Mouse (Mus musculus) T-helper 2 cell (primary cell): Measurements from ENCODE around the gene Cabp7.

Source experiments
- in situ Hi-C: fragments of 300-600 bp; cut with MboI, MseI; formaldehyde crosslinking; loops from one replicate; pipeline ENCODE4 v1.15.1; 2025; ENCODE audit warnings: high pct_unique_total_duplicates

Gene Cabp7

DNA sequence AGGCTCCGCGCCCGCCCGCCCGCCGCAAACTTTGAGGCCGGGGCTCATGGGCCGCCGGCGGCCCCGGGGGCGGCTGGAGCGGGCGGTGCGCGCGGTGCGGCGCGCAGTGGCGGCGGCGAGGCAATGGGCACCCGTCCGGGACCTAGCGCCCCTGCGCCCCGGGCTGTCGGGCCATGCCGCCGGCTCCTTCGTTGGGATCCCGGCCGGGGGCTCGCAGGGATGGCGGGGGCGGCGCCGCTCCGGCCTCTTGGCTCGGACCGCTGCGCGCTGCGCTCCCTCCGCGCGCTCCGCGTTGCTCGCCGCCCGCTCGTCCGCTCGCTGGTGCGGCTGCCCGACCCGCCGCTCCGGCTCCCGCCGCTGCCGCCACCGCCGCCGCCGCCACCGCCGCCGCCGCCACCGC is at the start of gene Cabp7:
Gene Cabp7 (minus strand): TSS at position 46 of the 400 bp plus-strand sequence.
- in situ Hi-C loops: no loop called here

DNA sequence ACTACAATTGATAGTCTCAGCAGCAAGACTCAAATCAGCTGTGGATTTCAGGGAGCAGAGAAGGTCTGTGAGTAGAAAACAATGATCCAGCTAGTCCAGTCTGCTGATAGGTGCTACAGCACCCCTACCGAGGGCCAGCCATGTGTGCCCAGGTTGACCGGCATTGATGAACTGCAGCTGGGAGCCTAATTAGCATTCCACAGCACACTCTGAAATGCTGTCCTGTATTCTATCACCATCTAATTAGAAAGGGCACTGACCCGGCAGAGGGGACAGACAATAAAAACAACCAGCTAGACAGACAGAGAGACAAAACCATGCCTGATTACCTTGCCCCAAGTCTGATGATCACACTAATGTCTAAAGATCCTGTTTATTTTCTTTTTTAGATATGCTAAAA is 46.4 kb upstream of the Cabp7 start:
- in situ Hi-C loops: no loop called here

DNA sequence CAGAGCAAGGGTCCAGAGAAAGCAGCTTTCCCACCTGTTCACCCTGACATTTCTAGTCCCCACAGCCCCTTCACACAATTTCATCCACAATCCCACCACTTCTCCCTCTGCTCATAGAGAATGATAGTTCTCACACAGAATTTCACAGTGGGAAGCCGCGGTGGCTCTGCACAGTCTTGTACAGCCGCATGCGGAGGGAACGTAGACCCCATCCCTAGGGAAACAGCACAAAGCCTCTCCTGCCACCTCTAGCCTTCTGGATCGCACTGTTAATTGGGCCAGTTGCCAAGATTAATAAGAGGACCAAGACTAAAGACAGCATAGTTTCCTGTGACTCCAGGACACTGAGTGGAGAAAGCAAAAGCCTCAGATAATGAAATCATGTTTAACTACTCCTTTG is 45.0 kb upstream of the Cabp7 start:
- in situ Hi-C loops: no loop called here

DNA sequence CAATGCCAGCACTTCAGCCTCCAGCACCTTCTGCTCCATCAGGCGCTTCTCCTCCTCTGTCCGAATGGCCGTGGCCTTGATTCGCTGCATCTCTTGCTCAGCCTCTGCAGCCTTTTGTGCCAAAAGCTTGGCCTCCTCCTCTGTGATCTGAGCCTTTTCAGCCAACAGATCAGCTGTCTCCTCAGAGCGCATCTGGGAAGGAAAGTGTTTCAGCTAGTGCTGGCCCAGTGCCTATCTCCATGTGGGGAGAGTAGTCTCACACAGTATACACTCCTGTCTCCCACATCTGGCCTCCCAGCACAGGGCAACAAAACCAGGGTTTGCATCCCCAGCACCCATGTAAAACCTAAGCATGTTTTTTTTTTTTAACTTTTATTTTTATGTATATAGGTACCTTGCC is 43.1 kb upstream of the Cabp7 start:
- in situ Hi-C loops: loop anchor here (5.0 kb wide), 1 partner anchor 48 kb away; no protein-coding TSS in a partner anchor

DNA sequence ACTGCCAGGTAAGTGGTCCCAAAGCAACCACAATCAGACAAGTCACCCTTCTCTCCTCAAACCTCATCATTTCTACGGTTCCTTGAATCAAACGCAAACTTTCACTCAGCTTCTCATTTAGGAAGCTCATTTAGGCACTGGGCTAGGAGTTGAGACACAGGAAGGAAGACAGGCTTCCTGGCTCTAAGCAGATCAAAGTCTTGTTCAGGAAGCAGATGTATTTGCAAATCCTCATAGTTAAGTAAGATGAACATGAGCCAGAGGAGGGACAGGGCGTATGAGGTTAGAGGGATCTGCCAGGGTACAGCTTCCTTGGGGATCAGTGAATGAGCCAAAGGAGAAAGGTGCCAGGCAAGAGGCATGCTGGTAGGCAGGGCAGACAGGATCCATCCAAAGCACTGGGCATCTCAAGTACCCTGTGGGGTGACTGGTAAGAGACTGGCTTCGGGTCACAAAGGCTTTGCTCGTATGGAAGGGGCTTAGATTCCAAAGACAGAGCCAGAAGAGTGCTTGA is 38.1 kb upstream of the Cabp7 start:
- in situ Hi-C loops: loop anchor here (5.0 kb wide), 1 partner anchor 53 kb away; no protein-coding TSS in a partner anchor

DNA sequence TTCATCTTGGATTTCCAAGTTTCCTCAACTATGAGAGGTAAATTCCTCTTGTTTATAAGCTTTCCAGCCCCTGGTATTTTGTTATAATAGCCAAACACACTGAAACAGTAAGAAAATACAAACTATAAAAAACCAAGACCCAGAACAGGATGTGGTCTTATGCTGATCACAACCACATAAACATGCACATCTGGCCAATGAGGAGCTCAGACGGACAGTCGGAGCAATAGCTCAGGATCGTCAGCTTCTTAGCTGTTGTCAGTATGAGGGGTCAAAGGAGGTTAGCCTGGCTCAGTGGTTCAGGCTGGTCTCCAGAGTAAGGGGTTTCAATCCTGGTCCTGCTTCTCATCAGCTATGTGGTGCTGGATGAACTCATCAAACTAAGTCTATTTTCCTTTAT is 36.5 kb upstream of the Cabp7 start:
- in situ Hi-C loops: no loop called here

DNA sequence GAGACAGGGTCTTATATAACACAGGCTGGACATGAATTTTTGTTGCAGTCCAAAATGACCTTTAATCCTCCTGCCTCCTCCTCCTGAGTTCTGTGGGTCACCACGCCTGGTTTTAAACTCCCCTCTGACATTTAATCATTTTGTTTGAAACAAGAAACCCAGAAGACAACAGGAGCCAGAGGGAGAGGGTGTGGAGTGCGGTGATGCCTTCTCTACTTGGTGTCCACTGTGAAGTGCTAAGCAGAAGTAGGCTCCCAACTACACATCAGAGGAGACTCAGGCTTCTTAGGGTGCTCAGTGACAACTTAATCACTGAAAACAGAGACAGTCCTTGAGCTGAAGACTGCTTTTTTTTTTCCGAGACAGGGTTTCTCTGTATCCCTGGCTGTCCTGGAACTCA is 34.3 kb upstream of the Cabp7 start:
- in situ Hi-C loops: no loop called here

DNA sequence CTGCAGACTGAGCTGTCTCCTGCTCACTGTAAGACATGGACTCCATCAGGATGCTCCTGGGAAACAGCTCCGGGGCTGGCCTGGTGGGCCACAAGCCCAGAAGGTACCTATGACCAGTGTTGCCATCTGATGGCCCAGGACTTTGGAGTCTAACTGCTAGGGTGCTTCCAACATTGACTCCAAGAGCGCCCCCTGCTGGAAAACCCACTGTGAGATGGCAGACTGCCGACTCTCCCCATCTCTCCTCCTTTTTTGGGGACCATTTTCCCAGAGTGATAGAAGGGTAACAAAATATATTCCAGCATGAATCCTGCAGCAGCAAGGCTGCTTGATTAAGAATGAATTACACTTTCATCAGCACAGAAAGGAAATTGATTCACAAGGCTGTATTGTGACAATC is 26.3 kb upstream of the Cabp7 start:
- in situ Hi-C loops: no loop called here

DNA sequence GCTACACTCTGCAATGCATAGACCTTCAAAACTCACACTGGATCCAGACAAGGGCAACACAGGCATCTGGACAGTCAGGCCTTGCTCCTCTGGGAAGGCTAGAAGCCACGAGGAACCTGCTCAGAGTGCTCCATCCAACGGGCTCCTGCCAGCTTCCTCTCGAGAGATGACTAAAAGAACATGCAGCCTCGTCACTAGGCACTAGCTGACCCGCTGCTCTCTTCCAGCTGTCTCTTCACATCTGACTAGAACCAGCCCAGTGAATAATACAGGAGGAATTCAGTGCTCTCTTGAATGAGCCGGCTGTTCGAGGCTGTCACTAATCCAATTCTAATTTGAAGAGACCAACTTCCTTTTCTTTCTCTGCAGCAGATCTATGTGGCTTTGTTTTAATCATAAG is 25.2 kb upstream of the Cabp7 start:
- in situ Hi-C loops: no loop called here

DNA sequence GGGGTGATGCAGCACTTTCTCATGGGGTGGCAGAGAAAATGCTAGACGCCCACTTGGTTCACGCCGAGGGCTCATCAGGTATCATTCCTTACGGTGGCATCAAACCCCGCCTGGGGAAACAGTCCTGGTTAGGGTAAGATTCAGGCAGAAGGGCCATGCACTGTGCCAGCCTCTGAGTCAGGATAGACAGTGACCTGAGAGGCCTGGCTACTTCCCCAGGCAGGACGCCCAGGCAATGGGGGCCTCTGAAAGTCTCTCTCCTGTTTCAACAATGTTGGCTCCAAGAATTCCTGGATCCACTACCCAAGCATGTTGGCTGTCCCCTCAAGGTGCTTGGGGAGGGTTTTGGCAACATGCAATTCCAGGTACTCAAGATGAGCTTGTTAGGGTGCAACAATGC is 23.3 kb upstream of the Cabp7 start:
- in situ Hi-C loops: no loop called here

DNA sequence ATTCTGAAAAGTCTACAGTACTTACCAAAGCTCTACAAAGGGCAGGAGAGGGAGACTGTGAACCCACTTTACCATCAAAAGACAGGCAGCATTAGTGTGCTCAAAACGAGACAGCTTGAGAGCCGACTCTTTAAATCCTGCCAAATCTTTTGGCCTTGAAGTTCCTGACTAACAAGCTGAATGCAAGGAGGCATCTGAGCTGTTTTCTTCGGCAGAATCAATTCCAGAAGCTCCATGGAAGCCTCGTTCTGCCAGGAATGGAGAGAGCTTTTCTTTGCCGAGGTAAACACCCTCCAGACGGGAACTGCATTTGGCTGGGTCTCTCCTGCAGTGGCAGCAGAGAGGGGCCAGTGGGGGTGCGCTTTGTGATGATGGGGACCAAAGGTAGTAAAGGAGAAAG is 22.7 kb upstream of the Cabp7 start:
- in situ Hi-C loops: no loop called here

DNA sequence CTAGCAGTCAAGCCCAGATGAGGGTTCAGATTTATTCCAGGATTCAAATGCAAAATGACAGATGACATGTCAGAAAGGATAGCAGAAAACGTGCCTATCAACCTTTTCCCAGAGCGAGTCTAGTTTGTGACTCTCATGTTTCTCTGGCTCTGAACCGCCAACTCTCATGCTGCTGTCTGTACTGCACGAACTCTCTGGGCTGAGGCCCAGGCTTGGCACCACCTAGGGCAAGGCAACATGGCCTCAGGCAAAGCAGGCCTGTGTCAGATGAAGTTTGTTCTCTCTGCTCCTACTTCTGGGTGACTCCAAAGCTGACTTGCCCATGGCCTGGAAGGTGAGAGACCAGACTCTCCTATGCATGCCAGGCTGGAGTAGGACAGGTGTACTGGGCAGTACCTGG is 21.8 kb upstream of the Cabp7 start:
- in situ Hi-C loops: no loop called here

DNA sequence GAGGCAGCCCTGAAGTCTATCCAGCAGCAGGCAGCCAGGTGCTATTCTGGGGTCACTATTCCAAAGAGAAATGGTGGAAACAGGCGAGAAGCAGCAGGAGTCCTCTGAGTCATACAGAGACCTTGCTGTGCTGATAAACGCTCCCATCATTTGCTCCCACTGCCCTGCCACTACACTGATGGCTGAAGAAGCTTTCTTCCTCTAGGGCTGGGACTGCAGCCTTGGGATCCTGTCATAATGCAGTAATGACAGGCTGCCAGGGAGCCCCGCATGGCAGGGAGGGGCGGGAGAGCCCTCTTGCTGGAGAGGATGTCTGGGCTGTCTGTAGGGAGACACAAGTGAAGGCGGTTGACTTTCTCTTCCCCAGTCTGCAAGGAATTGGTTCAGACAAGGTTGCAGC is 17.9 kb upstream of the Cabp7 start:
- in situ Hi-C loops: no loop called here

DNA sequence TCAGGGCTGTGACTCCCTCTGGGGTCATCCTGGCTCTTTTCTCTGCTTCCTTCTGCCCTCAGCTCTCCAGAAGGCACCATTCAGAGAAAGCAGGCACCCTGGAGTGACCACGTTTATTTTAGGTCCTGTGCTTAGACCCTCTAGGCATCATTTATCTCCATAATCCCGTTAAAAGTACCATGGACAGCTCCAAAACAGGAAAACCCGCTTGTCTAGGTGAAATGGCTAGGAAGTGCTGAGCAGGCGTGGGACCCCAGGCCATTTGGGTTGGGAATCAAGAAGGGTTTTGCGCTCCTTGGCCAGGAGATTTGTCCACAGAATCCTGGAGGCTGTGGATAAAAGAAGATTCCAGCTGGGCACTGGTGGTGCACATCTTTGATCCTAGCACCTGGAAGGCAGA is 17.1 kb upstream of the Cabp7 start:
- in situ Hi-C loops: no loop called here

DNA sequence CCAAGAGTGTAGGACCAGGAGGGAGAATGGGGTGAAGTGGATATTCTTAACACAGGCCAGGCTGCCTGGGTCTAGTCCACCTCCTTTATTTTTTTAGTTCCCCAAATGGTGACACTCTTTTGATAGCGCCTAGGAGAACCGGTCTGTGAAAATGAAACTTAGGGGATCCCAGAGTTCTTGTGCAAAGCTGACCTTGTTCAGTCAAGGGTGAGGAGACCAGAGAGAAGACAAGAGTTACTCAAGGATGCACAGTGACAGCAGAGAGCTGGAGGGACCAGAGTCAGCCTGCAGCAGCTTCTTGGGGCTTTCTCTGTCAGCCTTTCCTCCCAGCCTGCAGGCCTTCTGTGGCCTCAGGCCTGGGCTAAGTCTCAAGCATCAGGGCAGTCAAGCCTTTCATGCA is 15.9 kb upstream of the Cabp7 start:
- in situ Hi-C loops: no loop called here

DNA sequence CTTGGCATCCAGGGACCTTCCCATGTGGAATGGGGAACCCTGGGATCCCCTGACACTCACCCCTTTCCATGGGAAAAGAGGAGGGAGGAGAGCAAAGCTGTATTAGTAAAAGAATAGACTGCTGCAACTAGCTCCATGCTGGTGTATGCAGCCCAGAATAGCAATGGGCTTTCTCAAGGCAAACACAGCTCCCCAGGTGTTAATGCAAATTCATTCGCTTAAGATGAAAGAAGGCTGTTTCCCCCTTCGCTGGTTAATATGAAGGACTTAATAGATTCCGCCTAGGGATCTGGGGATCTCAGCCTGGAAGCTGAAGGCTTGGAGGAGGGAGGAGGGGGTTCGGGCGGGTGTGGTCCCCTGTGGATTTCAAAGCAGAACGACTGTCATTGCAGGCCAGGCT is 15.4 kb upstream of the Cabp7 start:
- in situ Hi-C loops: no loop called here

DNA sequence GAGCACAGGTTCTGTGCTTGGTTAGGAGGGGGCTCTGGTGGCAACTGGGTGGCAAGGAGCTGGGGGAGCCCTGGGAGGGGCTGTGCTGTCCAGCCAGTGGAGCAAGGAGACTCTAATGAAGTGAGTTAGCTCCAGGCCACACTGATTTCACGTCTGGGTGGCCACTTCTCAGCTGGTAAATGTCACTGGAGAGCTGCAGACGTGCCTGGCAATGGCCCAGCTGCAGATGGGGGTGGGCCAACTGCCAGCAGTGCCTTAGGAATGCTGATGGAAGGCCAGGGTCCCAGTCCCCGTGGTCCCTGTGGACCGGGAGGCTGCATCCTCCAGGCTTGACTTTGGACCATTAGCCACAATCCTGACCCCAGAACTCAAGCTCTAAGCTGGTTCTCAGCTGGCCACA is 13.9 kb upstream of the Cabp7 start:
- in situ Hi-C loops: no loop called here

DNA sequence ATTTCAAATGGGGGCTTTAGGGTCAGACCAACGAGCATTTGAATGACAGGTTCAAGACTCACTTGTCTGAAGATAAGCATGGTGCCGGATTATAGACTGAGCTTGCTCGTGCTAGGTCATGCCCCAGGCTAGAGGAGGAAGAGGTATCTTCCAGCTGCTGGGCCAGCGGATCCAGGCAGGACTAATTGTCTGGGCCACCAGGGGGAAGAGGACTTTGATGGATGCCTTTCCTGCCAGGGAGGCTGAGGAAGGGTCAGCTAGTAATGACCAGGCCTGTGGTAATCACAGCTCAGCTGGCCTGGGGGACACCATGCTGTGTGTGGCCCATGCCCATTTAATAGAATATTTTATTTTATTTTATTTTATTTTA is 11.2 kb upstream of the Cabp7 start:
- in situ Hi-C loops: no loop called here

DNA sequence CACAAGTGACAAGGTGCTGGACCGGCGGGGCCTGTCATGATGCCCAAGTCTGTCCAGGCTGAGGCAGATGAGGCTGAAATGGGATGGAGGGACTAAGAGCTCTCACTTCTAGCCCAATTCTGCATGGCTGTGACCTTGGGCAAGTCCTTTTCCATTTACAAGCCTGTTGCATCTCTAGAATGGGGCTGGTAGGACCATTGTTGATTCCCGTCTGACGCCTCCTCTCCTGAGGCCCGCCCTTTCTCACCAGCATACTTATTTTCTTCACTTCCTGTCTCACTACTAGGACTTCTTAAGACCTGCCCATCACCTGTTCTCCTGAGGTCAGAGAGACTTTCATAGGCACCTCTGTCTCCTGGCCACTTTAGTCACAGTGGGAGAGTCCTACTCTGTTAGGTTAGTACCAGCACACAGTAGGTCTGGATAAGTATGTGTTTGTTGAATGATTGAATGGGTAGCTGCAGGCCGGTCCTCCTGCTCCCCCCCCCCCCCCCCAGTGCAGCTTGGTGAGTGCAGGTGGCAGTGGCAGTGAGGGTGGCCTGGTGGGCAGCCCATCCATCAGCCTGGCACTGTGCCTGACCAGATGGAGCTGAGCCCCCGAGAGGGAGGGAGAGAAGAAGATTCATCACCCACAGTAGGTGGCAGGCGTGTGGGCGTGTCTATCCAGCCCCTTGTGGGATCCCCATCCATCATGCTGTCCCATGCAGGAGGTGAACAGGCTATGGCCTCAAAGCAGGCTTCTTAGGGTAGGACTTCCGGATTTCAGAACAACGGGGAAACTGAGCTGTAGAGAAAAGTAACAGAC is 10.6 kb upstream of the Cabp7 start:
- in situ Hi-C loops: no loop called here

DNA sequence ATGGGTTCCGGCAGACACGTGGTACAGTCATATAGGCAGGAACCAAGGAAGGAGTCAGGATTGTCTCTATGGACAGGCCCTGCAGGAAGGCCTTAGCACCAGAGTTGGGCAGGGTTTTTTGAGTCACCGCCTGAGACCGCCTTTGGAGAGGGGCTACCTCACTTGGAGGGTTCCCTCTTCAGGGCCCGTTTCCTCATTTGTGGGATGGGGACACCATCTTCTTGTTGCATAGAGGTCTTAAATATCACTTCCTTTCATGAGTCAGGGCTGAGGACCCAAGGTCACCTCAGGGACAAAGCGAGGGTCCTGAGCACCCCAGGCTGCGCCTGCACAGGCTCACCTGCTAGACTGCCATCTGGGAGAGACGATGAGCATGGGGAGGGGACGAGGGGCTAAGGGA is 9.9 kb upstream of the Cabp7 start:
- in situ Hi-C loops: no loop called here

DNA sequence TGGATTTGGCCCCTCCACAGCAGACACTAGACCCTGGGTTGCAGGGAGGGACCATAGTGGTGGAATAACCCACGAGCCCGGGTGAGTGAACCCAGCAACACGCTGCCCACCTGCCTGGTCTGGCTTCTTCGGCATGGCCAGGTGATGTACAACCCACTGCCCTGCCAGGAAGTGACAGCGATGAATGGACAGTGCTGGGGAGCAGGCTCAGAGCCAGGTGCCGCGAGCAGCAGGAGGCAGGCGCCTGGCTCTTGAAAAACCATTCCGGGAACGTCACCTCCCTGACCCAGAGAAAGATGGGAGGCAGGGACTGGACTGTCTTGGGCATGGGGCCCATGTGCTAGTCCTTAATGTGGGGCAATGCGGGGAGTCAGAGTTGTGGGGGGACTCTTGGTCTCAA is 8.3 kb upstream of the Cabp7 start:
- in situ Hi-C loops: no loop called here

DNA sequence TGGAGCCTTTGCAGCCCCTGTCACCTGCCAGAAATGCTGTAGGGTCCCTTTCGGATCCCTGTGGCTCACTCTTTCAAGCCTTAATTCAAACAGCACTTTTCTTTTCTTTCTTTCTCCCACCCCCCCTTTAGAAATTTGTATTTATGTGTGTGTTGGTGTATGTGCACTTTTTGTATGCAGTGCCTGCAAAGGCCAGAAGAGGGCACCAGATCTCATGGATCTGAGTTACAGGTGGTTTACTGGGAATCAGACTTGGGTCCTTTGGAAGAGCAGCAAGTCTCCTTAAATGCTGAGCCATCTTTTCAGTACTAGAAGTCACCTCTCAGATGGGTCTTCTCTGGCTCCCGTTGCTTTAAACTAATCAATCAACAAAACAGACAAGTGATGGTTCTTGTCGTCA is 7.5 kb upstream of the Cabp7 start:
- in situ Hi-C loops: no loop called here

DNA sequence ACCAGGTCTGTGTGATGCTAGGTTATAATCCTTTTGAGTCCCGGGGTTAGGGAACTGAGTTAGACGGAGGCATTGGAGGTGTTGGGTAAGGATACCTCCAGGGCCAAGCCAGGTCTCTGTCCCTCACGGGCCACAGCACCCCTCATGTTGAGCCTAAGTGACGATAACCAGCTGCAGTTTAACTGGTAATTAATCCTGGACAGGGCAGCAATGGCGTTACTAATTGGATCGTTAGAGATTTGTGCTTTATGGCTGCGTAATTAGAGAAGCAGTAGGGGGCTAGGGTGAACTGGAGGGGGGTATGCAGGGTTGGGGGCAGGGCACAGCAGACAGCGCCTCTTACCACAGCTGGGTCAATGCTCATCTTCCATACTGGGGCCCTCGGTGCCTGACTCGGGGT is 6.3 kb upstream of the Cabp7 start:
- in situ Hi-C loops: no loop called here

DNA sequence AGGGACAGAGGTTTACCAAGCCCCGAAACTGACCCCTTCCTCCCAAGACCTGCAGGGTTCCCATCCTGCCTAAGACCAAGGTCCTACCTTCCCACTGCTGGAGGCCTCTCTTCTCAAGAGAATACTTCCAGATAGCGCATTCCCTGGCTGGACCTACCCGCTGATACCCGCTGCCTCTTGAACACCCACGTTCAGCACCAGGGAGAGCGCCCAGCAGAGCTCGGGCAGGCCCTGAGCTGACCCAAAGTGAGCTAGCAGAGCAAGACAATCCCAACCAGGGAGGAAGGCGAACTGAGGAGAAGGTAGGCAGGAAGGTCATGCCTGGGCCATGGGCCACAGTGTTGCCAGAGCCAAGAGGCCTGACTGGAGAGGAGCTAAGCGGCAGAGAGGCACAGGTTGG is 3.7 kb upstream of the Cabp7 start:
- in situ Hi-C loops: no loop called here
